8 mouse cellular contexts compared by ENCODE assay signal in the genomic region with DNA sequence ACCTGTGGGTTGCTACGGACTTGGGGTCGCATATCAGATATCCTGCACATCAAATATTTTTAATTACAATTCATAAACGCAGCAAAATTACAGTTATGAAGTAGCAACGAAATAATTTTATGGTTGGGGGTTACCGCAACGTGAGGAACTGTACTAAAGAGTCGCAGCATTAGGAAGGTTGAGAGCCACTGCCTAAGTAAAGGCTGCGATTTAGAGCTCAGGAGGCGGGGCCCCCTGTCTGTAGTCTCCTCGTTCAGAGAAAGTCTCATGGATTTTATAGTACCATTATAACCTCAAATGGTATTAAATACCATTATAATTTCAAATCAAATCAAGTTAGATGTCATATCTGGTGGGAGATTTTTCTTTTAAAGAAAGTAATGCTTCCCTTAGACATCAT. TPM values are rescaled to one million over a fixed set of nuclear protein-coding genes. Genes with fewer than 3 reads are reported as not detected.
DNase-seq lines count a peak whose midpoint lies in the region; ATAC-seq lines count a peak whose summit lies in the region.

No protein-coding gene starts in this region.

- H3K4me1 ChIP-seq in forebrain, embryonic 10.5 days, result peaks cover 5% of the 10 kb centered on the region
- H3K4me1 ChIP-seq in limb, embryonic 13.5 days, result no peaks in the 10 kb centered on the region
- no peaks in the 10 kb centered on the region for H3K4me1 ChIP-seq in stomach, embryonic 14.5 days (ENCODE audit: control insufficient read depth, insufficient read depth, low read length)

- peak overlapping the region; percentile 73 for H3K4me2 ChIP-seq in limb, embryonic 13.5 days (replicated peaks)
- peak overlapping the region; percentile 67 for H3K4me2 ChIP-seq in stomach, embryonic 14.5 days (replicated peaks; ENCODE audit: low read depth, low read length)

- H3K27ac ChIP-seq in forebrain, embryonic 10.5 days, result no peak overlapping the region
- no peak overlapping the region for H3K27ac ChIP-seq in limb, embryonic 13.5 days
- H3K27ac ChIP-seq in stomach, embryonic 14.5 days (ENCODE audit: low read length), result no peak overlapping the region

- H3K4me3 ChIP-seq in forebrain, embryonic 10.5 days, result peak overlapping the region; percentile 58
- H3K4me3 ChIP-seq in limb, embryonic 13.5 days, result peak overlapping the region; percentile 66
- peak overlapping the region; percentile 43 for H3K4me3 ChIP-seq in stomach, embryonic 14.5 days (ENCODE audit: low read depth, low read length)

- ATAC-seq in limb, embryonic 13.5 days (ENCODE audit: low FRiP score, low read depth), result no peak
- ATAC-seq in stomach, embryonic 14.5 days (ENCODE audit: insufficient number of reproducible peaks, insufficient read depth, low FRiP score, low read depth), result no peak
- no peak for ATAC-seq in erythroid progenitor cell, adult 5-6 weeks (replicated peaks; ENCODE audit: low FRiP score, poor library complexity, severe bottlenecking)

- no peaks in the 10 kb centered on the region for H3K27me3 ChIP-seq in forebrain, embryonic 10.5 days (ENCODE audit: poor library complexity, severe bottlenecking)
- H3K27me3 ChIP-seq in limb, embryonic 13.5 days, result no peaks in the 10 kb centered on the region
- H3K27me3 ChIP-seq in stomach, embryonic 14.5 days (ENCODE audit: control insufficient read depth, insufficient read depth, low read length), result no peaks in the 10 kb centered on the region

- H3K9ac ChIP-seq in limb, embryonic 13.5 days, result peak overlapping the region; percentile 67
- H3K9ac ChIP-seq in stomach, embryonic 14.5 days (replicated peaks; ENCODE audit: low read depth, low read length), result peak overlapping the region; percentile 28; the same call in 1 of the 2 replicates

- no peaks in the 10 kb centered on the region for H3K36me3 ChIP-seq in forebrain, embryonic 10.5 days (replicated peaks)
- no peaks in the 10 kb centered on the region for H3K36me3 ChIP-seq in limb, embryonic 13.5 days
- no peaks in the 10 kb centered on the region for H3K36me3 ChIP-seq in stomach, embryonic 14.5 days (ENCODE audit: control insufficient read depth, insufficient read depth, low read length)

- 4% methylated on average over 10 of the region's 10 CpGs for WGBS in forebrain, embryonic 10.5 days
- whole genome bisulfite sequencing in limb, embryonic 13.5 days, result 3% methylated on average over 10 of the region's 10 CpGs
- 2% methylated on average over 10 of the region's 10 CpGs for WGBS in stomach, embryonic 14.5 days

- peak; percentile 39 for DNase-seq in retina, embryonic 14.5 days (ENCODE audit: low spot score)
- no peak for DNase-seq in retina, postnatal 1 day
- DNase-seq in forebrain, embryonic 10.5 days (ENCODE audit: extremely low spot score, low spot score), result no peak
- DNase-seq in yolk sac, embryonic 10.5 days (ENCODE audit: low spot score), result no peak
- DNase-seq in urinary bladder, postnatal 14 days (ENCODE audit: low spot score), result no peak

- no peaks in the 10 kb centered on the region for H3K9me3 ChIP-seq in forebrain, embryonic 10.5 days
- H3K9me3 ChIP-seq in limb, embryonic 13.5 days, result no peaks in the 10 kb centered on the region
- no peaks in the 10 kb centered on the region for H3K9me3 ChIP-seq in stomach, embryonic 14.5 days (ENCODE audit: control insufficient read depth, low read depth, low read length)

RNA-seq across cellular contexts. Expression of a gene that starts 4.7 kb away (rescaled TPM):
- polyA plus RNA-seq in forebrain, embryonic 10.5 days (2016; fragmentation: Nextera tagmentation; extraction: Ambion mirVana), result 9.6 and 9.9 TPM in 2 replicates
- polyA plus RNA-seq in limb, embryonic 13.5 days (2015; fragmentation: Nextera tagmentation; extraction: Ambion mirVana), result 12.0 and 12.8 TPM in 2 replicates
- 8.7 and 10.0 TPM in 2 replicates for polyA plus RNA-seq in stomach, embryonic 14.5 days (2014; fragmentation: Nextera tagmentation; extraction: Ambion mirVana)
- 0.36 TPM in 1 of 2 replicates, not detected in the other for total RNA-seq in erythroid progenitor cell, adult 5-6 weeks (2015; ENCODE audit: low replicate concordance)
- total RNA-seq in erythroid progenitor cell, adult 5-6 weeks (2017; ENCODE audit: low replicate concordance), result 3.3 TPM in 1 of 2 replicates, not detected in the other

RNA-seq across cellular contexts. Expression of a gene that starts 5.5 kb away (rescaled TPM):
- polyA plus RNA-seq in forebrain, embryonic 10.5 days (2016; fragmentation: Nextera tagmentation; extraction: Ambion mirVana), result 5.4 and 6.8 TPM in 2 replicates
- 6.5 and 7.3 TPM in 2 replicates for polyA plus RNA-seq in limb, embryonic 13.5 days (2015; fragmentation: Nextera tagmentation; extraction: Ambion mirVana)
- polyA plus RNA-seq in stomach, embryonic 14.5 days (2014; fragmentation: Nextera tagmentation; extraction: Ambion mirVana), result 8.1 and 8.6 TPM in 2 replicates
- total RNA-seq in erythroid progenitor cell, adult 5-6 weeks (2015; ENCODE audit: low replicate concordance), result 39.8 and 41.1 TPM in 2 replicates
- 42.1 and 49.1 TPM in 2 replicates for total RNA-seq in erythroid progenitor cell, adult 5-6 weeks (2017; ENCODE audit: low replicate concordance)

RNA-seq across cellular contexts. Expression of a gene that starts 34.6 kb away (rescaled TPM):
- not detected in 2 replicates for polyA plus RNA-seq in forebrain, embryonic 10.5 days (2016; fragmentation: Nextera tagmentation; extraction: Ambion mirVana)
- not detected in 2 replicates for polyA plus RNA-seq in limb, embryonic 13.5 days (2015; fragmentation: Nextera tagmentation; extraction: Ambion mirVana)
- polyA plus RNA-seq in stomach, embryonic 14.5 days (2014; fragmentation: Nextera tagmentation; extraction: Ambion mirVana), result not detected in 2 replicates
- 14.3 TPM in 1 of 2 replicates, not detected in the other for total RNA-seq in erythroid progenitor cell, adult 5-6 weeks (2015; ENCODE audit: low replicate concordance)
- 5.5 TPM in 1 of 2 replicates, not detected in the other for total RNA-seq in erythroid progenitor cell, adult 5-6 weeks (2017; ENCODE audit: low replicate concordance)

RNA-seq across cellular contexts. Expression of a gene that starts 42.9 kb away (rescaled TPM):
- polyA plus RNA-seq in forebrain, embryonic 10.5 days (2016; fragmentation: Nextera tagmentation; extraction: Ambion mirVana), result 0.05 and 0.16 TPM in 2 replicates
- 0.75 and 1.0 TPM in 2 replicates for polyA plus RNA-seq in limb, embryonic 13.5 days (2015; fragmentation: Nextera tagmentation; extraction: Ambion mirVana)
- 0.78 and 0.83 TPM in 2 replicates for polyA plus RNA-seq in stomach, embryonic 14.5 days (2014; fragmentation: Nextera tagmentation; extraction: Ambion mirVana)
- total RNA-seq in erythroid progenitor cell, adult 5-6 weeks (2015; ENCODE audit: low replicate concordance), result not detected in 2 replicates
- total RNA-seq in erythroid progenitor cell, adult 5-6 weeks (2017; ENCODE audit: low replicate concordance), result 0.51 TPM in 1 of 2 replicates, not detected in the other
